Comparison of ENCODE assay signal across 10 mouse cellular contexts in the genomic region with DNA sequence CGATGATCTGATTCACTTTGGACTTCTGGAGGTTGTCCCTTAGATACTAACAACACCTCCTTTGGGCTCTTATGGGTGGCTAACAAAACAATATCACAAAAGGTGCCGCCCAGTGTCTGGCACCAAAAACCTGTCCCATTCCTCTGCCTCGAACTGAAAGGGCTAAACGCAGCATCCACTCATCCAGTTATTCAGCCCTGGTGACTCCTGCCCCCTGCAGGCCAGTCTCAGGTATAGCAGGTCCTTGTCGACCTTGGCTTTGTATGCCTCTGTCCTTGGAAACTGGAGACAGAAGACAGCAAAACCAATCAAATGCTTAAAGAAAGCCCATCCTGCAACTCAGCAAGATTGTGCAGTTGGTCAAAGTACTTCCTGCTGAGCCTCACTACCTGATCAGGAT. TPM values are rescaled to one million over a fixed set of nuclear protein-coding genes. Genes with fewer than 3 reads are reported as not detected.
DNase-seq lines count a peak whose midpoint lies in the region; ATAC-seq lines count a peak whose summit lies in the region.
"Had no signal": no experiment of that assay in that cellular context is flagged by ENCODE, and none has a peak within 500 bp of the region (broad histone marks: within the 10 kb centered on the region; RNA-seq: fewer than 3 reads in every experiment).

No protein-coding gene starts in this region.

- no peak overlapping the region for H3K4me3 ChIP-seq in hindbrain, embryonic 12.5 days
- H3K4me3 ChIP-seq: limb, embryonic 13.5 days had no signal

- 52% methylated on average over 5 of the region's 5 CpGs for WGBS in hindbrain, embryonic 12.5 days

- H3K9me3 ChIP-seq in hindbrain, embryonic 12.5 days (replicated peaks), result no peaks in the 10 kb centered on the region
- H3K9me3 ChIP-seq: limb, embryonic 13.5 days had no signal

- intact Hi-C loops in heart, postnatal 14 days (cut with DNase I), result loop anchor here (5.0 kb wide), 1 partner anchor 212 kb away; no protein-coding TSS in a partner anchor
- intact Hi-C loops in left cerebral cortex, postnatal 4 days (cut with DNase I), result no loop called here

- peak; percentile 55 for ATAC-seq in erythroblast, adult 5-6 weeks (replicated peaks; ENCODE audit: low FRiP score, poor library complexity, severe bottlenecking)
- ATAC-seq in neutrophil, adult 5-6 weeks (ENCODE audit: extremely low read depth, insufficient number of reproducible peaks, low FRiP score, poor library complexity, severe bottlenecking), result peak; percentile 49
- ATAC-seq in hindbrain, embryonic 12.5 days (ENCODE audit: low FRiP score), result no peak

- H3K4me1 ChIP-seq in hindbrain, embryonic 12.5 days, result peaks cover 58% of the 10 kb centered on the region

- peak; percentile 50 to 54 for DNase-seq in heart, postnatal 14 days
- DNase-seq in heart, adult 9 months (ENCODE audit: low spot score in 2 of 2), result no peak
- DNase-seq in B cell, adult 2 months, result peak; percentile 81 to 83
- peak; percentile 53 for DNase-seq in adipocyte (ENCODE audit: low spot score)
- DNase-seq in left cerebral cortex, postnatal 4 days, result no peak

- H3K36me3 ChIP-seq in hindbrain, embryonic 12.5 days, result no peaks in the 10 kb centered on the region
- H3K36me3 ChIP-seq: limb, embryonic 13.5 days had no signal

- H3K4me2 ChIP-seq in hindbrain, embryonic 12.5 days (replicated peaks), result no peak overlapping the region
- H3K4me2 ChIP-seq: limb, embryonic 13.5 days had no signal

- H3K27me3 ChIP-seq in hindbrain, embryonic 12.5 days, result peaks cover 62% of the 10 kb centered on the region

- H3K27ac ChIP-seq in hindbrain, embryonic 12.5 days, result no peak overlapping the region
- H3K27ac ChIP-seq: limb, embryonic 13.5 days had no signal

- H3K9ac ChIP-seq in hindbrain, embryonic 12.5 days, result no peak overlapping the region
- H3K9ac ChIP-seq: limb, embryonic 13.5 days had no signal

RNA-seq across cellular contexts. Expression of a gene that starts 5.4 kb away (rescaled TPM):
- 1 to 10 TPM; 3.5 to 4.0 TPM for total RNA-seq in heart, postnatal 14 days (2021)
- 0.19 TPM in 1 of 2 replicates, not detected in the other for total RNA-seq in erythroblast, adult 5-6 weeks (2015; ENCODE audit: low replicate concordance)
- not detected in 2 replicates for total RNA-seq in erythroblast, adult 5-6 weeks (2017; ENCODE audit: low replicate concordance)
- not detected in 2 replicates for total RNA-seq in neutrophil, adult 5-6 weeks (2017)
- 10.3 and 10.5 TPM in 2 replicates for polyA plus RNA-seq in hindbrain, embryonic 12.5 days (2016; fragmentation: Nextera tagmentation; extraction: Ambion mirVana)
- 10 to 100 TPM; 67.0 to 67.2 TPM for total RNA-seq in left cerebral cortex, postnatal 4 days (2021)
- total RNA-seq: common myeloid progenitor, adult 5-6 weeks had no signal

RNA-seq across cellular contexts. Expression of a gene that starts 30.8 kb away (rescaled TPM):
- total RNA-seq in heart, postnatal 14 days (2021), result 10 to 100 TPM; 70.0 to 77.1 TPM
- 43.5 and 51.9 TPM in 2 replicates for total RNA-seq in erythroblast, adult 5-6 weeks (2015; ENCODE audit: low replicate concordance)
- total RNA-seq in erythroblast, adult 5-6 weeks (2017; ENCODE audit: low replicate concordance), result 34.8 and 42.3 TPM in 2 replicates
- 69.5 and 71.7 TPM in 2 replicates for total RNA-seq in neutrophil, adult 5-6 weeks (2017)
- polyA plus RNA-seq in hindbrain, embryonic 12.5 days (2016; fragmentation: Nextera tagmentation; extraction: Ambion mirVana), result 65.0 and 72.9 TPM in 2 replicates
- total RNA-seq in left cerebral cortex, postnatal 4 days (2021), result 10 to 100 TPM; 59.5 to 79.4 TPM

RNA-seq across cellular contexts. Expression of a gene that starts 46.8 kb away (rescaled TPM):
- total RNA-seq in heart, postnatal 14 days (2021), result 10 to 100 TPM; 27.6 to 29.8 TPM
- total RNA-seq in erythroblast, adult 5-6 weeks (2015; ENCODE audit: low replicate concordance), result 20.1 and 41.5 TPM in 2 replicates
- total RNA-seq in erythroblast, adult 5-6 weeks (2017; ENCODE audit: low replicate concordance), result 5.9 and 26.6 TPM in 2 replicates
- total RNA-seq in neutrophil, adult 5-6 weeks (2017), result 22.7 and 39.8 TPM in 2 replicates
- polyA plus RNA-seq in hindbrain, embryonic 12.5 days (2016; fragmentation: Nextera tagmentation; extraction: Ambion mirVana), result 78.6 and 90.5 TPM in 2 replicates
- total RNA-seq in left cerebral cortex, postnatal 4 days (2021), result 10 to 100 TPM; 27.4 to 31.8 TPM

RNA-seq across cellular contexts. Expression of a gene that starts 54.0 kb away (rescaled TPM):
- total RNA-seq in heart, postnatal 14 days (2021), result 10 to 100 TPM; 24.7 to 25.8 TPM
- total RNA-seq in erythroblast, adult 5-6 weeks (2015; ENCODE audit: low replicate concordance), result 0.63 and 2.3 TPM in 2 replicates
- 0.60 and 3.5 TPM in 2 replicates for total RNA-seq in erythroblast, adult 5-6 weeks (2017; ENCODE audit: low replicate concordance)
- total RNA-seq in neutrophil, adult 5-6 weeks (2017), result 20.7 and 22.1 TPM in 2 replicates
- 57.5 and 62.0 TPM in 2 replicates for polyA plus RNA-seq in hindbrain, embryonic 12.5 days (2016; fragmentation: Nextera tagmentation; extraction: Ambion mirVana)
- 10 to 100 TPM; 22.4 to 25.6 TPM for total RNA-seq in left cerebral cortex, postnatal 4 days (2021)

Comparison
In these comparisons a context has a peak if more than half of its experiments do, and no peak if none do; other contexts are left out.
1. DNase-seq: peak in heart, postnatal 14 days (2 of 2), B cell, adult 2 months (2 of 2) and adipocyte (single experiment); none in heart, adult 9 months (0 of 2) and left cerebral cortex, postnatal 4 days (single experiment).
2. RNA of a gene that starts 5.4 kb away (total RNA-seq): 67.0 to 67.2 TPM in left cerebral cortex, postnatal 4 days; 3.5 to 4.0 TPM in heart, postnatal 14 days, 0.19 TPM in erythroblast, adult 5-6 weeks and not detected in neutrophil, adult 5-6 weeks; every median in the first group is over 10 times any median in the second.